Mouse (Mus musculus) kidney, adult 2 months (tissue): ENCODE results near the gene Nme3.

ENCODE experiments used
- CTCF ChIP-seq: fragments of 200-500 bp; conservative IDR thresholded peaks from 2 replicates; pipeline ENCODE4 v1.5.1; 2011; ENCODE audit warnings: low read depth, mild to moderate bottlenecking, control low read depth, low read length, moderate library complexity, mixed read lengths; ENCODE audit not compliant: insufficient read depth, insufficient read length
- POLR2A ChIP-seq: fragments of 200-500 bp; IDR thresholded peaks from one replicate; pipeline ENCODE4 v1.6.1; 2011; ENCODE audit warnings: low read depth, low read length, control low read depth

GRCm38 (mm10) chr17:24858967-24859366, 37.3 kb upstream of the Nme3 start:
- TF ChIP-seq CTCF: no peak
- no peak for TF ChIP-seq POLR2A
